Mouse (Mus musculus): ENCODE measurements around the gene Spast. TPM values are rescaled to one million over a fixed set of nuclear protein-coding genes. Genes with fewer than 3 reads are reported as not detected.

The Spast gene
- polyA plus RNA-seq, 1 experiment from 2014 or later, result 9.1 TPM

DNA sequence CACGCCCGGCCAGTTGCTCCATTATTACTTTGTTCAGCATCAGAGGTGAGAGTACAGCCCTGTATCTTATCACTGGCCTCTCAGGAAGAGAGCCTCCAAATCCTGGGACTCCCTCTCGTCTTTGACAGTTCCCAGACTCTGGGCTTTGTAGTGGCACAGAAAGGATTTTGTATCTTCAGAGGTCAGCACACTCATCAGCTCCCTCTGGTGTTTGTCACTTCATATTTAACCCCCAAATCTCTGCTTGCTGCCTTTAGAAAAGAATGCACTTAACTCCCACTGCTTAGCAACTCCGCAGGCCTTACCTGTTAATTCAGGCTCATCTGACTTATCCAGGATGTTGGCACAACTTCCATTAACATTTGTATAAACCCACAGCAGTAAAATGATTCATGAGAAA is 70.9 kb downstream of the Spast start:
- no peak overlapping the region for H3K4me2 ChIP-seq (ENCODE audit: low read depth, low read length)
- no peak for ATAC-seq (replicated peaks; ENCODE audit: extremely low read depth, insufficient read depth, low FRiP score)
- H3K9ac ChIP-seq (ENCODE audit: low read length), result no peak overlapping the region
- H3K4me1 ChIP-seq (ENCODE audit: control insufficient read depth, insufficient read depth, low read length), result no peaks in the 10 kb centered on the region
- H3K9me3 ChIP-seq (replicated peaks; ENCODE audit: control insufficient read depth, low read length), result no peaks in the 10 kb centered on the region
- no peak overlapping the region for H3K27ac ChIP-seq (ENCODE audit: low read length)
- WGBS, result 40% methylated on average over 4 of the region's 4 CpGs
- H3K36me3 ChIP-seq (ENCODE audit: control insufficient read depth, insufficient read depth), result peaks cover 31% of the 10 kb centered on the region
- no peaks in the 10 kb centered on the region for H3K27me3 ChIP-seq (ENCODE audit: control insufficient read depth, insufficient read depth, low read length)
- H3K4me3 ChIP-seq (ENCODE audit: low read length), result no peak overlapping the region

DNA sequence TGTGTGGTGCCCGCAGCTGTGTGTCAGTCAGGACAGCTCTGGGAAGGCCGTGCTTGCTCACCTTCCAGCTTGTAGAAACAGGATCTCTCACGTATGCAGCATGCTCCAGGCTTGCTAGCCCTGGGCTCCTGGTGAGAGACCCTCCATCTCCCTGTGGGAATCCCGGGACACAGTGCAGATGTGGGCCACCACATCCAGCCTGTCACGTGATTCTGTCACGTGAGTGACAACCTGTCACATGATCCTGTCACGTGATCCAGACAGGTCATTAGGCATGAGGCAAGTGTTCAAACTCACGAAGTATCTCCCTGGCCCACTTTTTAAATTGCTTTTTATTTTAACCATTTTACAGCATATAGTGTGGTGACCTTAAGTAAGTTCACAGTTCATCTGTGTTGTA is 74.5 kb downstream of the Spast start:
- 87% methylated on average over 8 of the region's 8 CpGs for WGBS
- H3K9ac ChIP-seq (ENCODE audit: low read length), result no peak overlapping the region
- no peaks in the 10 kb centered on the region for H3K27me3 ChIP-seq (ENCODE audit: control insufficient read depth, insufficient read depth, low read length)
- H3K4me2 ChIP-seq (ENCODE audit: low read depth, low read length), result no peak overlapping the region
- H3K27ac ChIP-seq (ENCODE audit: low read length), result no peak overlapping the region
- H3K9me3 ChIP-seq (replicated peaks; ENCODE audit: control insufficient read depth, low read length), result no peaks in the 10 kb centered on the region
- H3K4me3 ChIP-seq (ENCODE audit: low read length), result no peak overlapping the region
- H3K4me1 ChIP-seq (ENCODE audit: control insufficient read depth, insufficient read depth, low read length), result no peaks in the 10 kb centered on the region
- peaks cover 34% of the 10 kb centered on the region for H3K36me3 ChIP-seq (ENCODE audit: control insufficient read depth, insufficient read depth)
- ATAC-seq (replicated peaks; ENCODE audit: extremely low read depth, insufficient read depth, low FRiP score), result no peak

DNA sequence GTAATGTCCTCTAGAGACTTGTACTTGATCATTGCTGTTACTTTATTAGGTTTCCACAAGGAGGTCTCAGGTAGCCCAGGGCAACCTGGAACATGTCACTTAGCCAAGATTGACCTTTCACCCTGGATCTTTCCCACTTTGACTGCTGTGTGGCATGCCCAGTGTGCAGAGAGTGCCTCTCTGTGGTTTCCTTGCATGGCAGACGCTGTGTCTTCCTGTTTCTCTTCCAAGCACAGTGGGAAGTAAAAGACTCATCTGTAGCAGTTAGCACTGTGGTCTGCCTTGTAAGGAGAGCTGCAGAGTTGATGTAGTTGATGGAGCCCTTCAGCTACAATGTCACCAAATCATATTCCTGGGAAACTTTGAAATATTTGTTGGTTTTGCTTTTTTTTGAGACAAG is 75.9 kb downstream of the Spast start:
- Histone ChIP-seq H3K4me1 (ENCODE audit: control insufficient read depth, insufficient read depth, low read length) (no peaks in the 10 kb centered on the region), H3K27me3 (ENCODE audit: control insufficient read depth, insufficient read depth, low read length) (no peaks in the 10 kb centered on the region), H3K9me3 (replicated peaks; ENCODE audit: control insufficient read depth, low read length) (no peaks in the 10 kb centered on the region), H3K36me3 (ENCODE audit: control insufficient read depth, insufficient read depth) (peaks cover 37% of the 10 kb centered on the region), H3K9ac (ENCODE audit: low read length) (no peak overlapping the region), H3K4me3 (ENCODE audit: low read length) (no peak overlapping the region), H3K27ac (ENCODE audit: low read length) (no peak overlapping the region), H3K4me2 (ENCODE audit: low read depth, low read length) (no peak overlapping the region)
- ATAC-seq (replicated peaks; ENCODE audit: extremely low read depth, insufficient read depth, low FRiP score), result no peak
- WGBS, result 83% methylated on average over 1 of the region's 1 CpGs

DNA sequence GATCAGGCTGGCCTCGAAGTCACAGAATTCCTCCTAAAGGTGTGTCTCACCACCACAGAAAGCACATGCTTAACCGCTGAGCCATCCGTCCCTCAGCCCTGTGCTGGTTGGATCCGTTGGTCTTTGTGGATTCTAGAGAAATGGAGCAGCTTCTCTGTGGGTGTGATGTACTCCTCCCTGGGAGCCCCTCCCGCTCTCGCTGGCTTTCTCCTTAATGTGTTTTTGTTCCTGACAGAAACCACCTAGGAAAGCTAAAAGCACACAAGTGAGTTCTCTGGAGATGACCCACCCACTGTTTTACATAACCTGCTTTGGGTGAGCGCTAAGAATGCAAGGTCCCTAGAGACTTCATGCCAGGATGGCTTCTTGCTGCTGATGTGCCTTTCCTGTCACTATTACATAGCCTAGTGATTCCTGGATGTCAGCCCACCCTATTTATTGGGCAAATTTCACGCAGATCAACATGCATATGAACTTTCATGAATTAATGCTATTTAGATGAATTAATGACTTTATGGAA is 78.1 kb downstream of the Spast start:
- ATAC-seq (replicated peaks; ENCODE audit: extremely low read depth, insufficient read depth, low FRiP score), result no peak
- H3K4me1 ChIP-seq (ENCODE audit: control insufficient read depth, insufficient read depth, low read length), result no peaks in the 10 kb centered on the region
- no peak overlapping the region for H3K4me3 ChIP-seq (ENCODE audit: low read length)
- no peaks in the 10 kb centered on the region for H3K27me3 ChIP-seq (ENCODE audit: control insufficient read depth, insufficient read depth, low read length)
- 91% methylated on average over 8 of the region's 8 CpGs for WGBS
- no peak overlapping the region for H3K27ac ChIP-seq (ENCODE audit: low read length)
- H3K9me3 ChIP-seq (replicated peaks; ENCODE audit: control insufficient read depth, low read length), result no peaks in the 10 kb centered on the region
- H3K9ac ChIP-seq (ENCODE audit: low read length), result no peak overlapping the region
- no peak overlapping the region for H3K4me2 ChIP-seq (ENCODE audit: low read depth, low read length)
- H3K36me3 ChIP-seq (ENCODE audit: control insufficient read depth, insufficient read depth), result peaks cover 38% of the 10 kb centered on the region

DNA sequence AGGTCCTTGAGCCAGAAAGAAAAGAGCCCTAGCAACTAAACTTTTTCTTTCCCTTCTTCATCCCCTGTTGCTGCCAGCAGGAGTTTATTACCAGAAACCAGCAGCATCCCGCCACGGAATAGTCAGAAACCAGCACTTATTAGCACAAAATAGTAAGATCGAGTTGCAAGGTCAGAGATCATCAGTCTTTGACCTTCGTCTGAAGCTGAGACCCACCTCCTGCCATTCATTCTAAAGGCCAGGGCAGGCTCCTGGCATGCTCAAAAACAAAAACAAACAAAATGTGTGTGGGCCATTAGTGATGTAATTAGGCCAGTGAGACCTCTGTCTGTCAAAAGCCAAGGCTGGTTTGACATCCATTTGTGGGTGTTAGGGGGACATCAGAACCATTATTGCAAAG is 79.4 kb downstream of the Spast start:
- no peaks in the 10 kb centered on the region for H3K27me3 ChIP-seq (ENCODE audit: control insufficient read depth, insufficient read depth, low read length)
- ATAC-seq (replicated peaks; ENCODE audit: extremely low read depth, insufficient read depth, low FRiP score), result no peak
- 73% methylated on average over 4 of the region's 4 CpGs for WGBS
- no peak overlapping the region for H3K27ac ChIP-seq (ENCODE audit: low read length)
- no peak overlapping the region for H3K4me3 ChIP-seq (ENCODE audit: low read length)
- H3K4me2 ChIP-seq (ENCODE audit: low read depth, low read length), result no peak overlapping the region
- no peaks in the 10 kb centered on the region for H3K4me1 ChIP-seq (ENCODE audit: control insufficient read depth, insufficient read depth, low read length)
- H3K9ac ChIP-seq (ENCODE audit: low read length), result no peak overlapping the region
- peaks cover 34% of the 10 kb centered on the region for H3K36me3 ChIP-seq (ENCODE audit: control insufficient read depth, insufficient read depth)
- no peaks in the 10 kb centered on the region for H3K9me3 ChIP-seq (replicated peaks; ENCODE audit: control insufficient read depth, low read length)

DNA sequence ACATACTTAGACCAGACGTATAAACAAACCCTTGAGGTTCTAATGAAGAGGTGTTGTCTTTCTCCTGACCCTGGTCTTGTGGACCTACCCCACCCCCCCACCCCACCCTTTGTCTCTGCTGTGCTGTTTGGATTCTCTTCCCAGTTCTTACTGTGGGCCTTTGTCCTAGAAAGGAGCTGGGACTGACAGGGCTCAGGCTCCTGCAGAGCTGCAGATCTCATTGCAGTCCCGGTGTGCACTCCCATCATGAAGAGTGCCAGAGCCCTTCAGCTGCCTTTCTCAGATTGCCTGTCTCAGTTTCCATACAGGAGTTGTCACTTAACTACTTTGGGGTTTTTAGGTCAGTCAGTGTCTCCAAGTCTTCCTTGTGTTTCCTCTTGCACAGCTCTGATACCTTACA is 81.9 kb downstream of the Spast start:
- no peak overlapping the region for H3K4me3 ChIP-seq (ENCODE audit: low read length)
- no peaks in the 10 kb centered on the region for H3K27me3 ChIP-seq (ENCODE audit: control insufficient read depth, insufficient read depth, low read length)
- H3K27ac ChIP-seq (ENCODE audit: low read length), result no peak overlapping the region
- 84% methylated on average over 2 of the region's 2 CpGs for WGBS
- peaks cover 32% of the 10 kb centered on the region for H3K36me3 ChIP-seq (ENCODE audit: control insufficient read depth, insufficient read depth)
- no peaks in the 10 kb centered on the region for H3K9me3 ChIP-seq (replicated peaks; ENCODE audit: control insufficient read depth, low read length)
- peaks cover 4% of the 10 kb centered on the region; the same call in 1 of the 2 replicates for H3K4me1 ChIP-seq (ENCODE audit: control insufficient read depth, insufficient read depth, low read length)
- no peak for ATAC-seq (replicated peaks; ENCODE audit: extremely low read depth, insufficient read depth, low FRiP score)
- no peak overlapping the region for H3K9ac ChIP-seq (ENCODE audit: low read length)
- H3K4me2 ChIP-seq (ENCODE audit: low read depth, low read length), result no peak overlapping the region

DNA sequence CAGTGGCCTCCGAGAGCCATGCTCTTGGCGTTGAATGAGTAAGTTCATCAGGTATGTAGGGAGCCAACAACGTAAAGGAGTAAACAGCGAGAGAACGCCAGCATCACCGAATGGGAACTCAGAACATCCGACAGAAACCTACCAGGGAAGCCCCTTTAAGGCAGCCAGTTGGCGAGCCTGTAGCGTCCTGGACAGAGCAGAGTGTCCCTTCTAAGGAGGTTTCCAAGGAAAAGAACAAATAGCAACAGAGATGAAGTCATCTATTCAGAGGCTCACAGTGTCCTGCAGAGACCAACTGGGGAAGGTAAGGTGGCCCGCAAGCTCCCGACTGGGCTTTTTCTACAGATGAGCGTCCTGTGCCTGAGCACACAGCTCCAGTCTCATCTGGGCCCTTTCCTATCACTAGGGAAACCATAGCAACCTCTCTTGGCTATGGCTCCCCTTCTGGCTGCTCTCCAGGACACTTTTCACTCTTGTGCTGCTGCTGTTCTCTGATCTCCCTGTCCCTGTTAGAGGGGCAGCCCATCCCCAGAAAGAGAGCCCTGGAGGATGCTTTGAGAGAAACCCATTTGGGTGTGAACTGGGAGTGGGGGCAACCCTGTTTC is 85.7 kb downstream of the Spast start:
- no peak overlapping the region for H3K27ac ChIP-seq (ENCODE audit: low read length)
- H3K4me3 ChIP-seq (ENCODE audit: low read length), result no peak overlapping the region
- H3K4me2 ChIP-seq (ENCODE audit: low read depth, low read length), result no peak overlapping the region
- H3K27me3 ChIP-seq (ENCODE audit: control insufficient read depth, insufficient read depth, low read length), result no peaks in the 10 kb centered on the region
- H3K4me1 ChIP-seq (ENCODE audit: control insufficient read depth, insufficient read depth, low read length), result peaks cover 4% of the 10 kb centered on the region; the same call in 1 of the 2 replicates
- ATAC-seq (replicated peaks; ENCODE audit: extremely low read depth, insufficient read depth, low FRiP score), result peak; percentile 88
- H3K9me3 ChIP-seq (replicated peaks; ENCODE audit: control insufficient read depth, low read length), result no peaks in the 10 kb centered on the region
- H3K36me3 ChIP-seq (ENCODE audit: control insufficient read depth, insufficient read depth), result peaks cover 27% of the 10 kb centered on the region
- WGBS, result 72% methylated on average over 12 of the region's 12 CpGs
- H3K9ac ChIP-seq (ENCODE audit: low read length), result no peak overlapping the region

DNA sequence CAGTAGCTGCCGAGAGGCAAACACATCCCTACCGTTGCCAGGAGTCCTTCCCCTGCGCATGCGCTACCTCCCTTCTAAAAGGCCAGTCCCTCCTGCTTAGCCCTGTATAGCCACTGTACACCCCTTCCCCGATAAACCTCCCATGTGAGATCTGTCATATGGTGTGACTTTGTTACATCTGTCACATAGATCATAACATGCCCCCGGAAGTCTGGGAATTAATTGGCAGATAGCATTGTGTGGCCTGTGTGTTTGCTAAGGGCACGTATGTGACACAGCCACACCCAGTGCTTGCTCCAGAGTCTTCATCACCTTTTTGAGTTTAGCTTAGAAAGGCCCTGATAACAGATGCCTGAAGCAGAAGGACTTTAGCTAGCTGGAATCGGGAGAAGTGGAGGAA is 91.3 kb downstream of the Spast start:
- no peak overlapping the region for H3K27ac ChIP-seq (ENCODE audit: low read length)
- no peak overlapping the region for H3K4me3 ChIP-seq (ENCODE audit: low read length)
- 66% methylated on average over 8 of the region's 8 CpGs for WGBS

DNA sequence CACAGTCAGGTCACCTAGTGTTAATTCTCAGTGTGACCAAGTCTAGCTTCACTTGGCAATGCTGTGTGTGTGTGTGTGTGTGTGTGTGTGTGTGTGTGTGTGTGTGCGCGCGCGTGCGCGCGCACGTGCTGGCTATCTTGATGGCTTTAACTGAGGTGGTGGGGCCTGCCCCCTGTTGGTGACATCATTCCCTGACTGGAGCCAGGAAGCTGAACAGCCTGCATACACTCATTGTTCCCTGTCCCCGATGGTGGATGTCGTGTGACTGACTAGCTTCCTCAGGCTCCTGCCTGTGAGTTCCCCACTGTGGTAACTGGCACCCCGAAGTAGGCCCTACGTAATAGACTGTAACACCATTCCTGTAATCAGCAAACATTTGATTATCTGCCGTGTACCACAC is 92.7 kb downstream of the Spast start:
- no peaks in the 10 kb centered on the region for H3K9me3 ChIP-seq (replicated peaks; ENCODE audit: control insufficient read depth, low read length)
- WGBS, result 69% methylated on average over 13 of the region's 13 CpGs
- no peak overlapping the region for H3K27ac ChIP-seq (ENCODE audit: low read length)
- ATAC-seq (replicated peaks; ENCODE audit: extremely low read depth, insufficient read depth, low FRiP score), result no peak
- peaks cover 9% of the 10 kb centered on the region; the same call in 1 of the 2 replicates for H3K4me1 ChIP-seq (ENCODE audit: control insufficient read depth, insufficient read depth, low read length)
- H3K4me3 ChIP-seq (ENCODE audit: low read length), result no peak overlapping the region
- no peaks in the 10 kb centered on the region for H3K27me3 ChIP-seq (ENCODE audit: control insufficient read depth, insufficient read depth, low read length)
- H3K4me2 ChIP-seq (ENCODE audit: low read depth, low read length), result no peak overlapping the region
- H3K36me3 ChIP-seq (ENCODE audit: control insufficient read depth, insufficient read depth), result peaks cover 6% of the 10 kb centered on the region; the same call in 1 of the 2 replicates
- no peak overlapping the region for H3K9ac ChIP-seq (ENCODE audit: low read length)

More for the DNA sequence above, 91.3 kb downstream of the Spast start:
- Histone ChIP-seq H3K36me3 (ENCODE audit: control insufficient read depth, insufficient read depth) (peaks cover 6% of the 10 kb centered on the region; the same call in 1 of the 2 replicates), H3K27me3 (ENCODE audit: control insufficient read depth, insufficient read depth, low read length) (no peaks in the 10 kb centered on the region), H3K4me2 (ENCODE audit: low read depth, low read length) (no peak overlapping the region), H3K9ac (ENCODE audit: low read length) (no peak overlapping the region), H3K9me3 (replicated peaks; ENCODE audit: control insufficient read depth, low read length) (no peaks in the 10 kb centered on the region), H3K4me1 (ENCODE audit: control insufficient read depth, insufficient read depth, low read length) (peaks cover 9% of the 10 kb centered on the region; the same call in 1 of the 2 replicates)
- no peak; the same call in 1 of the 2 replicates for ATAC-seq (replicated peaks; ENCODE audit: extremely low read depth, insufficient read depth, low FRiP score)
